Mouse (Mus musculus): ENCODE results near the gene Clrn2. TPM values are rescaled to one million over a fixed set of nuclear protein-coding genes. Genes with fewer than 3 reads are reported as not detected.
"Not testable (repeated sequence)": the region's sequence is repeated elsewhere in the genome, so short reads cannot be mapped to it uniquely, and the experiment has no call there.

Clrn2 gene
- not detected in 2 replicates for polyA plus RNA-seq (2016; fragmentation: Nextera tagmentation; extraction: Ambion mirVana)

- no peak within 1 kb of the TSS for H3K4me3 ChIP-seq
- H3K9ac ChIP-seq = no peak within 1 kb of the TSS
- WGBS = 44% methylated on average over 6 of the region's 6 CpGs
- H3K4me2 ChIP-seq (replicated peaks) = no peak within 1 kb of the TSS
- ATAC-seq (ENCODE audit: insufficient number of reproducible peaks, insufficient read depth, low FRiP score, low TSS enrichment) = no peak
- H3K4me1 ChIP-seq = peaks cover 10% of the 10 kb centered on the region
- H3K27ac ChIP-seq = no peak within 1 kb of the TSS
- H3K36me3 ChIP-seq = no peaks in the 10 kb centered on the region
- no peaks in the 10 kb centered on the region for H3K9me3 ChIP-seq
- H3K27me3 ChIP-seq = no peaks in the 10 kb centered on the region
These were observed at the start of gene Clrn2 for GRCm38 (mm10) chr5:45453451-45453850. Clrn2 (plus strand) TSS chr5:45453751.

- Histone ChIP-seq H3K36me3 (no peaks in the 10 kb centered on the region), H3K4me1 (no peaks in the 10 kb centered on the region), H3K9ac (no peak overlapping the region), H3K27me3 (no peaks in the 10 kb centered on the region), H3K4me2 (replicated peaks) (no peak overlapping the region), H3K4me3 (no peak overlapping the region), H3K27ac (no peak overlapping the region), H3K9me3 (no peaks in the 10 kb centered on the region)
- 84% methylated on average over 2 of the region's 2 CpGs for WGBS
- ATAC-seq (ENCODE audit: insufficient number of reproducible peaks, insufficient read depth, low FRiP score, low TSS enrichment) = no peak
These were observed 47.4 kb upstream of the Clrn2 start for GRCm38 (mm10) chr5:45406129-45406528.

GRCm38 (mm10) chr5:45416478-45416877, 37.1 kb upstream of the Clrn2 start:
- Histone ChIP-seq H3K4me3 (no peak overlapping the region), H3K4me2 (replicated peaks) (no peak overlapping the region), H3K4me1 (no peaks in the 10 kb centered on the region), H3K9ac (no peak overlapping the region), H3K27ac (no peak overlapping the region), H3K27me3 (no peaks in the 10 kb centered on the region), H3K36me3 (no peaks in the 10 kb centered on the region), H3K9me3 (no peaks in the 10 kb centered on the region)
- ATAC-seq (ENCODE audit: insufficient number of reproducible peaks, insufficient read depth, low FRiP score, low TSS enrichment) = no peak
- 91% methylated on average over 3 of the region's 3 CpGs for WGBS

- H3K9ac ChIP-seq = no peak overlapping the region
- no peak overlapping the region for H3K4me3 ChIP-seq
- no peaks in the 10 kb centered on the region for H3K27me3 ChIP-seq
- WGBS = 82% methylated on average over 3 of the region's 3 CpGs
- no peaks in the 10 kb centered on the region for H3K36me3 ChIP-seq
- H3K9me3 ChIP-seq = no peaks in the 10 kb centered on the region
- no peak for ATAC-seq (ENCODE audit: insufficient number of reproducible peaks, insufficient read depth, low FRiP score, low TSS enrichment)
- H3K27ac ChIP-seq = no peak overlapping the region
- H3K4me1 ChIP-seq = no peaks in the 10 kb centered on the region; the same call in 1 of the 2 replicates
- no peak overlapping the region for H3K4me2 ChIP-seq (replicated peaks)
These were observed 35.6 kb upstream of the Clrn2 start for GRCm38 (mm10) chr5:45417859-45418443.

DNA sequence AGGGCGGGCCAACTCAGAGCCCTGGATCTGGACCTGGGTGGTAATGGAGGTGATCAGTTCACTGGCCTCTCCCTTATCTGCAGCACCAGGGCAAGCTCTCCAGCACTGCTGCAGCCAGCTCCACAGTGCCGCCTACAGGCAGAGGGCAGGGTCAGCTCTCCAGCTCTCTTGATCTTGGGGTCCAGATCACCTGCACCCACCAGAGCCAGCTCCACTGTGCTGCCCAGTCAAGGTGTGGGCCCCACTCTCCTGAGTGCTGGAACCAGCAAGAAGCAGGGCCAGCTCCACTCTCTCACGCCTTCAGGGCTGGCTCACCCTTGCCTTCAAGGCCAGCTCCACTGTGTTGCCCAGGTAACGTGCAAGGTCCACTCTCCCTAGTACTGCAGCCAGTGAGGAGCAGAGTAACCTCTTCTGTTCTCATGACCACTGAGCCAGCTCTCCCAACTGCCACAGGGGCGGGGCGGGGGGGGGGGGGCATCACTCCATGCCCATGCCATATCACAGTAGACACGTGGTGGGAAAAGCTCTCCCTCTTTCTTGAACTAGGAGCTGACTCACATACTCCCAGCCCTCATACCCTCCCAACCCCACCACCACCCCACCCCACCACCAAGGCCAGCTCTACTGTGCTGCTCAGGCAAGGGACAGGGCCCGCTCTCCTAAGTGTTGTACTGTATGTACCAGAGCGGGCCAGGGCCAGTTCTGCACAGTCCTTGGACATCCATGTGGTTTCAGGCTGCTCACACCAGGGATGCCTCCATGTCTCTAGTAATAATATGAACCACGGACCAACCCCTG, 33.5 kb upstream of the Clrn2 start:
- no peak overlapping the region for H3K9ac ChIP-seq
- WGBS = 72% methylated on average over 10 of the region's 10 CpGs
- no peaks in the 10 kb centered on the region; the same call in 1 of the 2 replicates for H3K4me1 ChIP-seq
- no peaks in the 10 kb centered on the region for H3K36me3 ChIP-seq
- no peaks in the 10 kb centered on the region for H3K9me3 ChIP-seq
- ATAC-seq (ENCODE audit: insufficient number of reproducible peaks, insufficient read depth, low FRiP score, low TSS enrichment) = peak; percentile 41; the same call in 1 of the 2 replicates
- no peak overlapping the region for H3K4me3 ChIP-seq
- no peak overlapping the region for H3K4me2 ChIP-seq (replicated peaks)
- no peaks in the 10 kb centered on the region for H3K27me3 ChIP-seq
- H3K27ac ChIP-seq = no peak overlapping the region

- Histone ChIP-seq H3K27ac (no peak overlapping the region), H3K4me1 (no peaks in the 10 kb centered on the region; the same call in 1 of the 2 replicates), H3K4me2 (replicated peaks) (no peak overlapping the region), H3K4me3 (no peak overlapping the region), H3K9me3 (no peaks in the 10 kb centered on the region), H3K27me3 (no peaks in the 10 kb centered on the region), H3K36me3 (no peaks in the 10 kb centered on the region), H3K9ac (no peak overlapping the region)
- ATAC-seq (ENCODE audit: insufficient number of reproducible peaks, insufficient read depth, low FRiP score, low TSS enrichment) = no peak
- WGBS = 50% methylated on average over 12 of the region's 12 CpGs
These were observed 31.4 kb upstream of the Clrn2 start for GRCm38 (mm10) chr5:45421881-45422844.

- Histone ChIP-seq H3K4me3 (no peak overlapping the region), H3K36me3 (no peaks in the 10 kb centered on the region), H3K9ac (no peak overlapping the region), H3K27ac (no peak overlapping the region), H3K4me1 (no peaks in the 10 kb centered on the region; the same call in 1 of the 2 replicates), H3K9me3 (no peaks in the 10 kb centered on the region), H3K4me2 (replicated peaks) (no peak overlapping the region), H3K27me3 (no peaks in the 10 kb centered on the region)
- 44% methylated on average over 8 of the region's 8 CpGs for WGBS
- 0 out of 2 replicates have a peak, but pooled peaks have one; percentile 71 for ATAC-seq (ENCODE audit: insufficient number of reproducible peaks, insufficient read depth, low FRiP score, low TSS enrichment)
These were observed 29.3 kb upstream of the Clrn2 start for GRCm38 (mm10) chr5:45424021-45424886.

- H3K9me3 ChIP-seq; H3K27me3 ChIP-seq; H3K4me3 ChIP-seq; H3K27ac ChIP-seq; H3K4me2 ChIP-seq (replicated peaks); ATAC-seq (ENCODE audit: insufficient number of reproducible peaks, insufficient read depth, low FRiP score, low TSS enrichment); H3K9ac ChIP-seq; H3K36me3 ChIP-seq; H3K4me1 ChIP-seq: not testable (repeated sequence)
- 66% methylated on average over 1 of the region's 1 CpGs for WGBS
These were observed 27.8 kb upstream of the Clrn2 start for GRCm38 (mm10) chr5:45425771-45426170.

DNA sequence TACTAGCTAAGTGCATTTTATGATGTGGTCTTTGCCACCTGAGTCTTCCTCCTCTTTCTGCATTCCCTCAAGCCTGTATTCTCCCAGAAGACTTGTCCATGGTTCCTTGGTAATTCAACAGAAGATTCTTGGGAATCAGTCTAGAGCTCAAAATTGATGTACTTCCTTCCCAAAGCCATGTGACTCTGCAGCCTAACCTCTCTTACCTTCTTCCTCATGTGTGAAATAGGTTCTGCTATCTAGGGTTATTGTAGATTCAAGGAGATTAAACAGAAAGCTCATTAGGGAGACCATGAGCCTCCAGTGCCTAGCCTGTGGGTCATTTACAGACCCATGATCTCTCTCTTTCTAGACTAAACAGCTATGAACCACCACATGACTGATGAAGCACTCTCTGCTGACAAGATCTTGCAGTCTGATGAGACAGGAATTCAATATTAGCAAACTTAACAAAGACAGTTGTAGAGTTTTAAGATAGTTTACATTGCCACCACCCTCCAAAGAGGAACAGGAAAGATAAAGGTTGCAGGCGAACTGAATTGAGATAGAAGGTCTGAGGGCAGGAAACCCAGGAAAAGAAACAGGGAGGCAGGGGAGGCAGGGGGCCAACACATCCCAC, 27.0 kb upstream of the Clrn2 start:
- H3K27me3 ChIP-seq = no peaks in the 10 kb centered on the region
- no peak overlapping the region for H3K9ac ChIP-seq
- no peaks in the 10 kb centered on the region; the same call in 1 of the 2 replicates for H3K4me1 ChIP-seq
- no peak overlapping the region for H3K4me2 ChIP-seq (replicated peaks)
- no peak overlapping the region for H3K4me3 ChIP-seq
- H3K9me3 ChIP-seq = no peaks in the 10 kb centered on the region
- 81% methylated on average over 1 of the region's 1 CpGs for WGBS
- no peaks in the 10 kb centered on the region for H3K36me3 ChIP-seq
- H3K27ac ChIP-seq = no peak overlapping the region
- no peak for ATAC-seq (ENCODE audit: insufficient number of reproducible peaks, insufficient read depth, low FRiP score, low TSS enrichment)

DNA sequence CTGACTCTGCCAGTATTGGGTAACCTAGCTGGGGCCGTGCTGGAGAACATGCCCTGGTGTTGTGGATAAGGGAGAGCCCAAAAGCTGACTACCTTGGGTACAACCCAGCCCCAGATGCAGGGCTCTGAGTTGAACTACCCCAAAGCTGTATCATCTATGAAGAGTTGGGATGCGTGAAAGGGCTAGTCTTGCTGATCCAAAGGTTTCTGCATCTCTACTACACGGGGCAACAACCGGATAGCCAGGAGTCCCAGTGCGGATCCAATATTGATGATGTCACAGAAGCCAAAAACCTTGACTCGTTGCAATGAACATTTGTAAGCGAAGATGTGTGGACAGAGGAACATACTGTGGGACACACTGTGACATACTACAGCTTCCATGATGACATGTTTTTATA, 25.7 kb upstream of the Clrn2 start:
- Histone ChIP-seq H3K4me2 (replicated peaks) (no peak overlapping the region), H3K36me3 (peaks cover 4% of the 10 kb centered on the region; the same call in 1 of the 2 replicates), H3K9me3 (no peaks in the 10 kb centered on the region), H3K27ac (no peak overlapping the region), H3K4me3 (no peak overlapping the region), H3K27me3 (no peaks in the 10 kb centered on the region), H3K4me1 (no peaks in the 10 kb centered on the region), H3K9ac (no peak overlapping the region)
- WGBS = 96% methylated on average over 7 of the region's 7 CpGs
- no peak for ATAC-seq (ENCODE audit: insufficient number of reproducible peaks, insufficient read depth, low FRiP score, low TSS enrichment)

All from embryonic facial prominence, embryonic 12.5 days (tissue).